Mouse (Mus musculus) forelimb bud, embryonic 11.5 days (tissue): ENCODE measurements around the gene Dcdc2a.

Experiments used
- DNase-seq: peaks from one replicate; pipeline ENCODE4 v3.0.0-alpha.2; 2012; ENCODE audit warnings: low read depth, low spot score

The Dcdc2a gene

DNA sequence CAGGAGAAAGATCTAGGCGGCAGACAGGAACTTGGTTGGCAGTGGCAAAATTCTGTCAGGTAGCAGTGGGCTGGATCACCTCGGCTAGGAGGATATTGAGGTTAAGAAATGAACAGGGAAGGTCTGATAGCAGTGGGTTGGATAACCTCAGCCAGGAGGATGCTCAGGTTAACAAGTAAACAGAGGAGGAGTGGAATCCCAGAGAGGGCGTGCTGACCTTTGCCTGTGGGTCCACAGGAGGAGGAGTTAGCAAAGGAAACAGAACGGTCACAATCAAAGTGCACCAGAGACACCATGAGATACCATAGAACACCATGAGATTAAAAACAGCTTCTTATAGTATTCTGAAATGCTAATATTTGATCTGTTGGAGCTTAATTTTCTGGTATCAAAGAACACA lies 38.6 kb downstream of the Dcdc2a start:
- no peak for DNase-seq

DNA sequence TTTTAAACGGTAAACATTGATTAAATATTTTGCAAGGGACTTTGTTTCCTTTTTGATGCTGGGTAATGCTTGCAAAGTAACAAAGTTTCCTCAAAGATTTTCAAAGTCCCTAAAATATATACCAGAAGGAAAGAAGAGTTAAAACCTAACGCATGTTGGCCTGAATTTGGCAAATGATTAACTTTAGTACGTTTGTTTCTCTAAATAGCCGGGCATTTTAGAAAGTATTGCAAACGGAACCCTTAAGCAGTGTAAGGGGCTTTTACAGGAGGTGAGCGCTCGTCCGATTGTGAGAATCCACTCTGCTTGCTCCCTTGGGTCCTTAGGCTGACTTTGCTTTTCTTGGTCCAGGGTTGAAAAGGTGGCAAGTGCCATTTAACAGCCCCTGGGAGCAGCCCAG lies 41.5 kb downstream of the Dcdc2a start:
- no peak for DNase-seq

DNA sequence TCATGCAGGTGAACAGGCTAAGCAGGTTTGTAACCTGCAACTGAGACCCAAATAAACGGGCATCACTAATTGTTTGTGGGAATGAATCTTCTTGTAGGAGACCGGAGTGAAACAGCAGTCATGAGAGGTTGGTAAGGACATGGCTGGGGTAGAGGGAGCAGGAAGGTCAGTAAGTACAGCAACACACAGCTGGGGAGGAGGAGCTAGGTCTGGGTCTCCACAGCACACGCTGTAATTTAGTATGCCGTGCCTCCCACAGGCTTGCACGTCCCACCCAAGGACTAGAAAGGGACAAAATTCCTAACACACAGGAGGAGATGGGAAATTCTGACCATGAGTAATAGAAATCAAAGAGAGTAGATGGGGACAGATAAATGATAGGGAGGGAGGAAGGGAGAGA lies 42.8 kb downstream of the Dcdc2a start:
- DNase-seq: no peak

DNA sequence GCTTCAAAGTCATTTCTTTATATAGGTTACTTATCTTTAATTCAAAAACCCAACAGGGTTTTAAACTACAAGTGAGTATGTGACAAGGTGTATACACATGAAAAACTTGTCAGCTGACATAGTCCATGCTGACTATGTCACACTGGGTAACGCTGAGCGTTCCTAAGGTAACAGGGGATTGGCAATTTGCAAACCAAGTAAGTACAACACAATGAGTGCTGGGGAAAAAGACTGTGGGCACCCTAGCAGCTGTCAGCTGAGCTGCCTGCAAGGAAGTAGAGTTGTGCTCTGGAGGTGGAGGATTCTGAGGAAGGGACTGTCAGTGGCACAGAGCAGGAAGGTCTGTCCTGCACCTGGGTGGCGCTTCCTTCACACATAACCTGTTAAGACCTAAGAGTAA lies 43.7 kb downstream of the Dcdc2a start:
- DNase-seq: no peak

DNA sequence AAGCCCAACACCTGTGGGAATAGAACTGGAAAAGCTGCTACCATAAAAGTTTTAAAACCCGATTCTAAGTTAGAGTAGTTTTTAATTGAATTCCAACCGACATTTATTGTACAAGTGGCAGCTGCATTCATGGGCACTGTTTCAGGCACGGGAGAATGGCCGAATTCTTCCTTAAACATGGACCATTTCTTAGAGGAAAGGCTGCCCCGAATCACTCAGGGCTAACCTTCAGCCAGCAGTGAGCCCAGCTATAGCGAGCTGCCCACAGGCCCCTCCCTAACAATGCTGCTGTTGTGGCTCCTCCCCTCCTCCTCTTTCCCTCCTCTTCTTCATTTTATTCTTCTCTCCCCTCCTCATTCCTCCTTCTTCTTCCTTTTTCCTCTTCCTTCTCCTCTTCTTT lies 44.8 kb downstream of the Dcdc2a start:
- DNase-seq: no peak

DNA sequence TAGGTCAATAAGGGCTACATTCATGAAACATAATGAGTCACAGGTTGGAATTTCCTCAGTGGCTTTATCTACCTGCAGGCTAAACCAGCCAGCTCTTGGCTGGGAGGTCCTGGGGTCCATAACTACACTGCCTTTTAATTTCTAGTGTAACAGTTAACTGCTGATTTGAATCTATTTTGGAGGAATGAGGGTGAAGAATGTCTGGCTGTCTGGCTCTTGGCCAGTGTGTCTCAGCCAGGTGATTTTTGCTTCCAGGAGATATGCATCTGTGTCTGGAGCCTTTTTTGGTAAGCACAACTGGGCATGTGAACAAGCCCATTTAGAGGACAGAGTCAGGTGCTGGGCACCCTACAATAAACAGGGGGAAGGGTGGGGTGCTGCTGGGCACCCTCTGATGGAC lies 49.9 kb downstream of the Dcdc2a start:
- DNase-seq: no peak

DNA sequence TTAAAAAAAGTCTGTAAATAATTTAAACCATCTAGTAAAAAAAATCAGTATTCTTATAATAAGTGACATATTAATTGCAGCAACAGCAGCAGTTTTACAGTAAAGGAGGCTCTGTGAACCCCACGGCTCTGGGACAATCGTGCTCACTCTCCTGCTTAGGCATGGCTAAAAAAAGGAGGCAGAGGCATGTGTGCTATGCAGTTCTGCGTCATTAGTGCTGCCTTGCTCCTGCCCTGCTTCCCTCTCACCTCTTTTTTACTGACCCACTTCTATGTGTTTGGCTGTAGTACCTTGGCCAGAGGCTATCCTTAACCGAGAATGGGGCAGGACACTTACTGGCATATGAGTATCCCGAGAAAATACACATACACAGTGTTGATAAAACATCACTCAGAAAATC lies 50.9 kb downstream of the Dcdc2a start:
- no peak for DNase-seq

DNA sequence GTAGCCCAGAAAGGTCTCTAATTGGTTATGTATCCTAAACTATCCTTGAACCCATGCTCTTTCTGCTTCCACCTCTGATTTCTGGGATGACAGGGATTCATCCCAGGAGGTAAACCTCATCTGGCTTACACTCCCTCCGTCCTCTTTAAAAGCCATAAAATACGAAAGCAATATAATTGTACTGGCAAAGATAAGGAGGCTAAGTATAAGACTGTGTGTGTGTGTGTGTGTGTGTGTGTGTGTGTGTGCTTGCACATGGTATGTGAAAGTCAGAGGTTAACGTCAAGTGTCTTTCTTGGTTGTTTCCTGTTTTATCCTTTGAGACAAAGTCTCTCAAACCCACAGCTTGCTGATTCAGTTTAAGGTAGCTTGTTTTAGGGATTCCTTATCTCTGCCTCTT lies 52.5 kb downstream of the Dcdc2a start:
- DNase-seq: no peak

DNA sequence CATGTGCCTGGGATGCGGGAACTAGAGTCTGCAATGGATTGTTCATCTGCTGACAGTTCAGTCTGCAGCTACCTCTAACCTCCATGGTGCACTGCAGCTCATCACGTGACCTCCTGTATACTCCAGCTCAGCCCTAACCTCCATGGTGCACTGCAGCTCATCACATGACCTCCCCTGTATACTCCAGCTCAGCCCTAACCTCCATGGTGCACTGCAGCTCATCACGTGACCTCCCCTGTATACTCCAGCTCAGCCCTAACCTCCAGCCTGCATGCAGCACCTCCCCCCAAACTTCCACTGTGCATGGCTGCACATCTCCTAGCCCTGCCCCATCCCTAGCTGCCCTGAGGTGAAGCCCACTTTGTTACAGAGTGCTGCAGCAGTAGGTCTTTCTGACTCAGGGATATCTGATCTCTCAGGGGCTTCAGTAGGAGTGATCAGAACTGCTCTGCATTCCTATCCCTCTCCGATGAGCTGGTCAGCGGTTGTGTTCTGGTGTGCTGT lies 54.8 kb downstream of the Dcdc2a start:
- DNase-seq: no peak

DNA sequence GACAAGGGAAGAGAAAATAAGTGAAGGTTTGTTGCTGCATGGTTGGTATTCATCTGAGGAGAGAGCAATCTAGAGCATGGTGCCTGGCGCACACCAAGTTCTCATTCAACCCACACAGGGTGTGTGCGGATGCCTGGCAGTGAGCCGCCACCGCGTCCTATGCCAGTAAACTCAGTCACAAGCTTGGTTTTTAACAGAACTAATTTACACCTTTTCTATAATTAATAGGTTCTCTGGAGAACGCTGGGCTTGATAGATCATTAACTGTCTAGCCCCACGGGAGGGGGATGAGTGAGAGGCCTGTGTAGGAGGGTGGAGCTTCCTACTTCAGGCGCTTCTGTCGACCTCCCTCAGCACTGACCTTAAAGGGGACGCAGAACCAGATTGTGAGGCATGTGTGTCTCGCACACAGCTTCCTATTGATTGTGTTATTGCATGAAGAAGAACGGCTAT lies 59.7 kb downstream of the Dcdc2a start:
- peak; percentile 5 for DNase-seq

DNA sequence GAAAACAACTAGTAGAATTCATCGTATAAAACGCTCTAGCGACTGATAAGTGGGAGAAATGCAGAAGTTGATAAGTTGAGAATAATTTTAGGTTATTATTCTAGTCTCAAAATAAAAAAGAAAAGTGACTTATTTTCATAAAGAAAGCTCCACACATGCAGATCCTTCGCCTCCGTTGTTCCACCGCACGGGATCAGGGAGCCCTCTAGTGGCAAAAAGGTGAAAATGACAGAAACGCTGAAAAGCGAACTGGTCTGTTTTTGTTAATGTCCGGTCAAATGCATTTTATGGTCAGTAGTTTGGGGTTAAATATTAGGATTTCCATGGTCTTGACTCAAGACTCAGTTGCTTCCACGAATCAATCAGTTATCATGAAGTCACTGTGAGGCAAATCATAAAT lies 60.2 kb downstream of the Dcdc2a start:
- peak; percentile 63 for DNase-seq

DNA sequence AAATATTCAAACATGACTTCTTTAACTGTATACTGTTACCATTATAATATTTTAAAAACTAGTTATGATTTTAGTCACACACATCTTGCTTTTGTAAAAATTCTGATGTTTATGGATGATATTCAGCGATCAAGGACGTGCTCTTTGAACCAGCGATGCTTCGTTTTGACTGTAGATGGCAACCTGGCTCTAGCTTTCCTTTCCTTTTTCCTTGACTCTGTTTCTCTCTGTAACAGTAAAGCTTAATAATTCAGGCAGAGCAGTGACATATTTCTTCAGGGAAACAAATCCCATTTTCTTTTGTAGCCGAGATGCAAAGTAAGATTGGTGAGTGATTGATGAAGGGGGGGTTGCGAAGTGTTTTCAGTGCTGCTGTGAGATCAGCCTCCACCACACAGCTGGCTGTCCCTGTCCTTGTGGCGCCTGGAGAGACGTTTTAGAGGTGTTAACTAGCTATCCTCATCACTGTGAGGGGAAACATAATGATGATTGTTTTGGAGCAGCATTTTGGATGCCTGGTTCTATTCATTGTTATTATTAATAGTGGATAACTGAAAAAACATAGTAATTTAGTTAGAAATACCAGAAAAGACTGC lies 67.0 kb downstream of the Dcdc2a start:
- peak; percentile 18 for DNase-seq

DNA sequence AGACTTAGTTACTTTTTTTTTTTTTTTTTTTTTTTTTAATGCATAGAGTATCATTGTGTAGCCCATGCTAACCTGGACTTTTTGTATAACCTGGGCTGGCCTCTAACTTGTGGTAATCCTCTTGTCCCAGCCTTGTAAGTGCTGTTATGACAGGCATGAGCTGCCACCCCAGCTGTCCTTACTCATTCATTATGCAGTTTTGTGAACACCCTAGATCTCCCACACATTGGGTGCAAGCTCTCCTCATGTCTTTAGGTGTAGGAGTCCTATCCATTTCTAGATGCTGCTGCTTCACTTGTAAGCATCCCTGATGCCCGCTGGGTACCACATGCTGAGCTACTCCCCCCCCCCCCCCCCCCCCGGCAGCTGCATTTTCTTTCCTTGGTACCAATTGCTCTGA lies 71.4 kb downstream of the Dcdc2a start:
- DNase-seq: no peak

DNA sequence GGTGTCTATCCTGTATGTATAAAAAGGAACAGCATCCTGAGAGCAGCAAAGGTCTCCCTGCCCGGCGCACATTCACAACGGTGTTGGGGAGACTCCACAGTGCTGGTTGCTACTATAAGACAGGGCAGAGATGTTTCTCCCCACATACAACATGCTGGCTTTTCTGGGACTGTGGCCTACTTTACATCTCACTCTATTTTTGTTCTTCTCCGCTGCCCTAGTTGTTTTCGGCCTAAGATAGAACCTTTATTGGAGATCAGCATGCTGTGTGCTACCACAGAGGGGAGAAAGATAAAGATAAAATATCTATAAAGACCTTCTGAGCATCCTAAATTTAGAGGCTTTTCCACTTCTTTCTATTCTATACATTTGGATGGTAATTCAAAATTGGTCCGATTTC lies 72.0 kb downstream of the Dcdc2a start:
- no peak for DNase-seq

DNA sequence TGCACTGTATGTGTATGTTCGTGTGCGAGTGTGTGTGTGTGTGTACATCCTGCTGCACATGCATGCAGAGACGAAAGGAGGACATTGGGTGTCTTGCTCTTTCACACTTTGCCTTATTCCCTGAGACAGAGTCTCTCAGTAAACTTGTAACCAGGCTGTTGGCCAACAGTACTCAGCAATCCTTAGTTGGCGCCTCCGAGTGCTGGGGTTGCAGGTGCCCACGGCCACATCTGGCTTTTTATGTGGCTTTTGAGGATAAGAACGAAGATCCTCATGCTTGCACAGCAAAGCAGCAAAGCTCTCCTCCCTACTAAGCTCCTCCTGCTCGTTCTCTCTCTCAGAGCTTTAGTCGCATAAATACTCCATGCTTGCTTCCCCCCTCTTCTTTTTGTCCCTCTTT lies 73.0 kb downstream of the Dcdc2a start:
- DNase-seq: no peak

DNA sequence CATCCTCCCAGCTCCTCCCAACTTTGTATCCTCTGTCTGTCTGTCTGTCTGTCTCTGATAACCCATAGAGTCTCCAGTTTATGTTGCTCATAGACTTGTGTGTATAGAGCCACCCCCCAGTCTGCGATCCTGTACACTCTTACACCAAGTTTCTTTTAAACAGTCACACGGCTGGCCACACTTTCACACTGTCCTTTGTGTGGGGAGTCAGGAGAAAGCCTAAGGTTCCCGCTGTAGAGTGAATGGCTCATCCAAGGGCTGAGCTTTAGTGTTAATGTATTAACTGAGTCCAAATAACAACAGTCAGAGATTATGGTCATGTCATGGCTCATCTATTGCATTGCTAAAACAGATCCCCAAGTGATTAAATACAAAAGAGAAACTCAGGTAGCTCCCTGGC lies 87.3 kb downstream of the Dcdc2a start:
- no peak for DNase-seq

DNA sequence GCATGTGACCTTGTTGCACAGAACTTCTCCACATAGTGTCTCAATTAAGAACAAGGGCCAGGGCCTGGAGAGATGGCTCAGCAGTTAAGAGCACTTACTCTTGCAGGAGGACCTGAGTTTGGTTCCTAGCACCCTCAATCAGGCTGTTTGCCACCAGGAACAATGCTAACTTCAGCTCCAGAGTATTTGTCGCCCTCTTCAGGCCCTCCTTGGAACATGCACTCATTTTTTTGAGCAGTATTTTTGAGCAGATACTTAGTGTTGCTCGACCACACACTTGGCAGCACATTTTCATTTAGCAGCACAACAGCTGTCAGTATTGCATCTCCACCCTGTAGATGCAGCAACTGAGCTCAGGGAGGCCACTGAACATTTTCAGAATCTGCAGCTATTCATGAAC lies 88.3 kb downstream of the Dcdc2a start:
- DNase-seq: no peak

DNA sequence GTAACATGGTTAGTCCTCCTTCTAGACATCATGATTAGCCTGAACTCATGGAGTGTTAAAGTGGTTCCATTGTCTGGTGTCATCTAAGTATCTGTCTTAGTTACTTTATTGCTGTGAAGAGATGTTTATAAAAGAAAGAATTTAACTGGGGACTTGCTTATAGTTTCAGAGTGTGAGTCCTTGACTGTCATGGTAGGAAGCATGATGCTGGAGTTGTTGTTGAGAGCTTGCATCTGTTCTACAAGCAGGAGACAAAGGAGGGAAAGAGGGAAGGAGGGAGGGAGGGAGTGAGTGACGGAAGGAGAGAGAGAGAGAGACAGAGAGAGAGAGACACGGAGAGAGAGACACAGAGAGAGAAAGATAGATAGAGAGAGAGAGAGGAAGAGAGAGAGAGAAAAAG lies 90.4 kb downstream of the Dcdc2a start:
- no peak for DNase-seq

DNA sequence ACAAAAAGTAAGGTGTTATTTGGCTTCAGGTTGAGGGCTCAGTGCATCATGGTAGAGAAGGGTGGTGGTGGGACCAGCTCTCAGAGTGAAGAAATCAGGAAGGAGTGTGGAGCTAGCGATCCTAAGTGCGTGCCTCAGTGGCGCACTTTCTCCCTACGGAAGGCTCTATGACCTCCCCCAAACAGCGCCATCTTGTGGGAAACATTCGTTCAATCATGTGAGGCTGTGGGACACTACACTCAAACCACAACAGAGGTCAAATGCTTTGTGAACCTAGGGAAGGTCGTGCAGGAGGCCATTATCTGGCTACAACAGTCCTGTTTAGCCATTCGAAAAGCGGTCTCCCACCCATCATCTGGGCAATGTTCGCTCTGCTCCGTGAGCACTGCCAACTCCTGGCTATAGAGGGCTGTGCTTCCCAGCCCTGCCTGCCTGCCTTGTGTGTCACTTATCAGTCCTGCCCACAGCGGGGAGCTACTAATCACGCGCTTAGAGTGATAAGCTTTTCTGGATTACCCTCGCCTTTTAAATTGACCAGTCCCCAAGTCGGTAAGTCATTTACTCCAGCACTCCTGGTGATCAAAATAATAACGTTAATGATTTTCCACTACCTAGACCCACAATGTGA lies 94.5 kb downstream of the Dcdc2a start:
- no peak for DNase-seq

DNA sequence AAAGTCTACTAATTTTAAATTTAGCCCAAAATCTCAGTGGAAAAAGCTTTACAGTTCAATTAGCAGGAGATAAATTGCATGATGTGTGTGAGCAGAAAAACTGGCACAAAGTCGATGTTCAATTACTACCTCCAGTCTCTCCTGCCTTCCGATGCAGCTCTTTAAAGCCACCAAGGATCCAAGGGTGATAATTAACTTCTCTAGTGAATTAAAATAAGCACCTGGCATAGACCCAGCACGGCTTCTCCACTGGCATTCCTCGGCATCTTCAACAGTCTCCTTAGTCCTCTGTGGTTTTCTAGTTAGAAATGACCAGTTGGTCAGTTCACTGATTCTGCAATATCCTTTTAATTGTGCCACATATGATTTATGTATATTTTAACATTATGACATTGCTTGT lies 95.1 kb downstream of the Dcdc2a start:
- DNase-seq: no peak

DNA sequence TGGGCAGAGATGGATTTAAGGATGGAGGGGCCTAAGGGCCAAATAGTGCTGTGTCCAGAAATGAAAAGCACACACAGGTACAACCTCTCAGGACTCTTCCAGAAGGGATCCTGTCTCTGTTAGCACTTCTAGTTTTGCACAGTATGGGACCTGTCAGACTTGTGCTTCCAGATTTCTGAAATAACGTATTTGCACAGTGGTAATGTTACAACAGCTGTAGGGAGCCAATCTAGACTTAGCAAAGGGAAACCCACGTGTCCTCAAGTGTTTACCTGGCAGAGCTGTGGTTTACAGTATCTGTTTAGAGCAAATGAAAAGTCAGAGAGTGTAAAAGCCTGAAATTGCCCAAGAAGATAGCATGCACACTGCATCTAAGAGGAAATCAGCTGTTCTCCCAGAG lies 104.1 kb downstream of the Dcdc2a start:
- no peak for DNase-seq

DNA sequence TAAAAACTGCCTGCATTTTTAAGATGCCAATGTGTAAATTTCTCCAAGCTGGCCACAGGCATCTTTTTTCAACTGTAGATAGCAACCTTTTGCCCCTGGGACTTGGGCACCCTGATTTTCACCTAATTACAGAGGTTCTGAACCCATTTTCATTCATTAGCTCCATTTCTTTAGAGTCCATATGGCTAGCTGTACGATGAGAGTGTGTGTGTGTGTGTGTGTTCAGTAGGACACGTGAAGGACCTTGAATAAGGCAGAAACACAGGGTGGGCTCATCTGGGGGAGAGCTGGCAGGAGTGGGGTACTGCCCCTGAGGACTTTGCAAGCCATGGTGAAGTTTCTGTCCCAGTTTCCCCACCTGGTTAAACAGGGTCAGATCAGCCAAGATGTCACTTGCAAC lies 105.0 kb downstream of the Dcdc2a start:
- no peak for DNase-seq

DNA sequence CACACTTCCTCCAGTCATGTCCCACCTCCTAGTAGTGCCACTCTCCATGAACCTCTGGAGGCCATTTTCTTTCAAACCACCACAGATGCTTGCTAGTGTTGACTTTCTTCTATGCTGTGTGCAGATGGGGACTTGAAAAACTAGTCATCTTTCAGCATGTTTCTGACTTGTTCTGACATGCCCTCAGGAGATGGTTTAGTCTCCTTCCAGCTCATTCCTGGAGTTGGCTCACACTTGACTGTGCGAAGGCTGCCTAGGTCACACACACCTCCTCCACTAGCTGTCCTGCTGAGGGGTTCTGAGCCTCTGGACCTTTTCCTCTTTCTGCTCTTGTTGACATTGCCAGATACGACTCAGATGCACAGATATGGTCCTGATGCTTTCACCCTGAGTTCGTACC lies 106.8 kb downstream of the Dcdc2a start:
- no peak for DNase-seq

DNA sequence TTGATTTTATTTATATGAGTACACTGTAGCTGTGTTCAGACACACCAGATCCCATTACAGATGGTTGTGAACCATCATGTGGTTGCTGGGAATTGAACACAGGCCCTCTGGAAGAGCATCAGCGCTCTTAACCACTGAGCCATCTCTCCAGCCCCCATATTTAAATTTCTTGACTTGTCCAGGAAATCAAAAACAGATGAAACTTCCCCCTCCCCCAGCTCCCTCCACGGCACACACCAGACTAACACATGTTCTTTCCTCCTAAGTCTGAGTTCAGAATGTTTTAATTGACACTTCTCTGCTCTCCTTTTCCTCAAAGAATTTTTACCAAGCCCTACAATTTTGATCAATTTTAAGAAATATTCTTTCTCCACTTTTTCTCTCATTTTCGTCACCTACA lies 113.1 kb downstream of the Dcdc2a start:
- DNase-seq: peak; percentile 42
